Mouse (Mus musculus) myocyte (in vitro differentiated cells): ENCODE results near the gene Arhgef40. TPM values are rescaled to one million over a fixed set of nuclear protein-coding genes. Genes with fewer than 3 reads are reported as not detected.

ENCODE experiments used
- H3K27me3 ChIP-seq: one replicate; pipeline ENCODE4 v1.6.1; 2011; ENCODE audit not compliant: control insufficient read depth, insufficient read depth, insufficient read length
- H3K36me3 ChIP-seq: one replicate; pipeline ENCODE4 v1.6.1; 2011; ENCODE audit not compliant: control insufficient read depth, insufficient read depth
- H3K4me2 ChIP-seq: one replicate; pipeline ENCODE4 v1.6.1; 2011; ENCODE audit warnings: low read depth, control low read depth
- H3K4me3 ChIP-seq: one replicate; pipeline ENCODE4 v1.5.1; 2011; ENCODE audit warnings: mild to moderate bottlenecking, control low read depth, moderate library complexity
- H3K79me2 ChIP-seq: one replicate; pipeline ENCODE4 v1.6.1; 2011; ENCODE audit not compliant: control insufficient read depth, insufficient read depth
- H3ac ChIP-seq: one replicate; pipeline ENCODE4 v1.6.1; 2011; ENCODE audit not compliant: control insufficient read depth, insufficient read length
- CEBPB ChIP-seq: IDR thresholded peaks from 2 replicates; pipeline ENCODE4 v1.6.1; 2011; ENCODE audit warnings: mild to moderate bottlenecking, moderate library complexity; ENCODE audit not compliant: poor library complexity, insufficient read depth, severe bottlenecking
- E2F4 ChIP-seq: IDR thresholded peaks from one replicate; pipeline ENCODE4 v1.6.1; 2011; ENCODE audit warnings: mild to moderate bottlenecking, control low read depth, moderate library complexity; ENCODE audit not compliant: insufficient read depth
- MAX ChIP-seq: IDR thresholded peaks from one replicate; pipeline ENCODE4 v1.6.1; 2011; ENCODE audit warnings: low read depth, mild to moderate bottlenecking, control low read depth
- MYOD1 ChIP-seq, 3 experiments: IDR thresholded peaks; one replicate each; pipeline ENCODE4 v1.6.1; 2011; ENCODE audit warnings: control low read depth in 2 of 3, low read depth in 2 of 3, mild to moderate bottlenecking in 2 of 3, moderate library complexity in 1 of 3; ENCODE audit not compliant: insufficient read length in 2 of 3, control insufficient read depth in 1 of 3
- MYOG ChIP-seq, 3 experiments: IDR thresholded peaks; one replicate each; pipeline ENCODE4 v1.6.1; 2011; ENCODE audit warnings: control low read depth in 2 of 3, low read depth in 2 of 3, mild to moderate bottlenecking in 2 of 3; ENCODE audit not compliant: insufficient read length in 2 of 3, control insufficient read depth in 1 of 3, insufficient read depth in 1 of 3
- POLR2A ChIP-seq: IDR thresholded peaks from one replicate; pipeline ENCODE4 v1.6.1; 2011; ENCODE audit warnings: low read depth, mild to moderate bottlenecking, control low read depth, moderate library complexity; ENCODE audit not compliant: insufficient read length
- POLR2AphosphoS2 ChIP-seq: IDR thresholded peaks from one replicate; pipeline ENCODE4 v1.6.1; 2011; ENCODE audit warnings: low read depth, control low read depth; ENCODE audit not compliant: insufficient read length
- REST ChIP-seq: IDR thresholded peaks from one replicate; pipeline ENCODE4 v1.6.1; 2011; ENCODE audit warnings: mild to moderate bottlenecking, control low read depth, moderate library complexity; ENCODE audit not compliant: insufficient read depth, insufficient read length
- SRF ChIP-seq: IDR thresholded peaks from one replicate; pipeline ENCODE4 v1.6.1; 2011; ENCODE audit warnings: low read depth; ENCODE audit not compliant: control insufficient read depth, insufficient read length
- TCF12 ChIP-seq: IDR thresholded peaks from one replicate; pipeline ENCODE4 v1.6.1; 2011; ENCODE audit warnings: mild to moderate bottlenecking, control low read depth; ENCODE audit not compliant: poor library complexity, insufficient read depth, severe bottlenecking
- TCF3 ChIP-seq: IDR thresholded peaks from one replicate; pipeline ENCODE4 v1.6.1; 2011; ENCODE audit warnings: low read depth, control low read depth; ENCODE audit not compliant: insufficient read length
- USF1 ChIP-seq: IDR thresholded peaks from one replicate; pipeline ENCODE4 v1.6.1; 2011; ENCODE audit warnings: low read depth, mild to moderate bottlenecking, control low read depth, moderate library complexity
- polyA plus RNA-seq: library from polyadenylated mRNA; unstranded; fragments of >200 nt; fragmentation: generic; extraction: Trizol; gene quantifications from one replicate; pipeline ENCODE4 v1.2.1, GENCODE M21; 2012; ENCODE audit warnings: missing spikeins

The Arhgef40 gene
- polyA plus RNA-seq, 1 experiment = 35.0 TPM

DNA sequence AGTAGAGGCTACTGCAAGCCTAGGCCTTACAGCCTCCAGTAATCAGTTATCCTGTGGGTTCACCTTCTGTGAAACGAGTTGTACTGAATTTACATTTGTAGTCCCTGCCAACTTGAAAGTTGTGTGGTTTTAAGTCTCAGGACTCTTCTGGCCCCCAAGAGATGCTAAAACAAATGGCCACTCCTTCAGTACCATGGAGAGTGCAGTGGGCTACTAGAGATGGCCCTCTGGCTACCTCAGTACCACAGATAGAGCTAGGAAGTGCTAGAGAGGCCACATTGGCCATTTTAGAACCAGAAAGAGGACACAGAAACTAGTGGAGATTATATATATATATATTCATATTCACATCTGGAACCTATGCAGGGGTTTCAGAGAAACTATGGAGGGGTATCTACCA is 27.2 kb downstream of the Arhgef40 start:
- Histone ChIP-seq H3K36me3 (no peaks in the 10 kb centered on the region), H3K4me2 (no peak overlapping the region), H3ac (no peak overlapping the region), H3K27me3 (no peaks in the 10 kb centered on the region), H3K4me3 (no peak overlapping the region), H3K79me2 (no peaks in the 10 kb centered on the region)
- TF ChIP-seq SRF (no peak), REST (peak; percentile 76)

- no peak for TF ChIP-seq CEBPB
- no peak for TF ChIP-seq E2F4
- no peak for TF ChIP-seq MYOD1 (IDR thresholded peaks at IDR 0.05; ENCODE audit: control insufficient read depth in 1 of 3, insufficient read length in 2 of 3, low read depth in 2 of 3)
- TF ChIP-seq TCF12 = no peak
- TF ChIP-seq REST = no peak
- no peak for TF ChIP-seq TCF3
- no peak for TF ChIP-seq USF1
- no peak for TF ChIP-seq MYOG (IDR thresholded peaks at IDR 0.05; ENCODE audit: control insufficient read depth in 1 of 3, insufficient read depth in 1 of 3, insufficient read length in 2 of 3, low read depth in 2 of 3)
- TF ChIP-seq SRF = no peak
- no peak for TF ChIP-seq MAX
- TF ChIP-seq POLR2AphosphoS2 = no peak
- no peak for TF ChIP-seq POLR2A
- Histone ChIP-seq H3K36me3 (no peaks in the 10 kb centered on the region), H3ac (no peak overlapping the region), H3K79me2 (no peaks in the 10 kb centered on the region), H3K4me2 (no peak overlapping the region), H3K4me3 (no peak overlapping the region), H3K27me3 (no peaks in the 10 kb centered on the region)
Observed at GRCm38 (mm10) chr14:52012085-52012484, 27.6 kb downstream of the Arhgef40 start.

- no peak overlapping the region for H3K4me2 ChIP-seq
- no peak overlapping the region for H3K4me3 ChIP-seq
- no peaks in the 10 kb centered on the region for H3K27me3 ChIP-seq
- TF ChIP-seq E2F4 = no peak
- no peak for TF ChIP-seq POLR2A
- TF ChIP-seq MYOG (IDR thresholded peaks at IDR 0.05; ENCODE audit: control insufficient read depth in 1 of 3, insufficient read depth in 1 of 3, insufficient read length in 2 of 3, low read depth in 2 of 3) = no peak
- TF ChIP-seq TCF12 = no peak
- no peaks in the 10 kb centered on the region for H3K79me2 ChIP-seq
- H3K36me3 ChIP-seq = no peaks in the 10 kb centered on the region
- H3ac ChIP-seq = no peak overlapping the region
Observed at GRCm38 (mm10) chr14:52012553-52012952, 28.0 kb downstream of the Arhgef40 start.

- H3K79me2 ChIP-seq = no peaks in the 10 kb centered on the region
- H3K36me3 ChIP-seq = no peaks in the 10 kb centered on the region
- no peak overlapping the region for H3K4me2 ChIP-seq
- no peak overlapping the region for H3ac ChIP-seq
- no peaks in the 10 kb centered on the region for H3K27me3 ChIP-seq
- no peak for TF ChIP-seq REST
- TF ChIP-seq USF1 = no peak
- no peak for TF ChIP-seq POLR2A
- TF ChIP-seq POLR2AphosphoS2 = no peak
- no peak for TF ChIP-seq E2F4
- no peak for TF ChIP-seq TCF12
- TF ChIP-seq CEBPB = no peak
- no peak for TF ChIP-seq TCF3
- TF ChIP-seq MAX = no peak
- no peak for TF ChIP-seq MYOG (IDR thresholded peaks at IDR 0.05; ENCODE audit: control insufficient read depth in 1 of 3, insufficient read depth in 1 of 3, insufficient read length in 2 of 3, low read depth in 2 of 3)
- TF ChIP-seq SRF = no peak
- TF ChIP-seq MYOD1 (IDR thresholded peaks at IDR 0.05; ENCODE audit: control insufficient read depth in 1 of 3, insufficient read length in 2 of 3, low read depth in 2 of 3) = no peak
- no peak overlapping the region for H3K4me3 ChIP-seq
Observed at GRCm38 (mm10) chr14:52013021-52013610, 28.6 kb downstream of the Arhgef40 start.

DNA sequence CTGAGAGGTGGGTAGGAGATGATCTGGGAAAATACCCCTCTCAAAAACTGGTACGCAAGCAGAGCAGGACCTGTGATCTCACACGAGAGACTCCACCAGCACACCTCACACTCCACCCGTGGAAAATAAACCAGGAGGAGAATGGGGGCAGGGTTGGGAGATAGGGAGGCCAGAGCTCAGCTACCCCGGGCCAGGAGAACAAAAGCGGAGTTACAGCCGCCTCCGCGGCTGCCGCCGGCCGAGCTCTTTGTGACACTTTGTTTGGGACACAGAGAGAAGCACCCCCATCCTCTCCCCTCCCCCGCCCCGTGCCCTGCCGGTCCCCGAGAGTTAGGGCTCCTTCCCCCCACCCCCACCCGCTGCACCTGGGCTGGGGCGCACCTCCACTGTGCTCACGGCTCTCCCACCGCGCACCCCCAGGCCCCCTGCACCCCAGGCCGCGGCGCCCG is 29.3 kb downstream of the Arhgef40 start:
- TF ChIP-seq MYOG (IDR thresholded peaks at IDR 0.05; ENCODE audit: control insufficient read depth in 1 of 3, insufficient read depth in 1 of 3, insufficient read length in 2 of 3, low read depth in 2 of 3) (no peak), MYOD1 (IDR thresholded peaks at IDR 0.05; ENCODE audit: control insufficient read depth in 1 of 3, insufficient read length in 2 of 3, low read depth in 2 of 3) (peak in 1 of 3 experiments; percentile 4)
- H3K27me3 ChIP-seq = no peaks in the 10 kb centered on the region
- H3ac ChIP-seq = peak overlapping the region; percentile 33
- no peaks in the 10 kb centered on the region for H3K79me2 ChIP-seq
- no peaks in the 10 kb centered on the region for H3K36me3 ChIP-seq
- H3K4me3 ChIP-seq = no peak overlapping the region
- H3K4me2 ChIP-seq = peak overlapping the region; percentile 16
